Mouse (Mus musculus): Measurements from ENCODE around the gene Tspan15. TPM values are rescaled to one million over a fixed set of nuclear protein-coding genes. Genes with fewer than 3 reads are reported as not detected.

Tspan15 gene
- total and polyA plus RNA-seq, 2 experiments: 4.1 to 8.6 TPM

GRCm38 (mm10) chr10:62247815-62248214 lies 16.8 kb upstream of the Tspan15 start:
- no peak overlapping the region for H3K4me3 ChIP-seq (ENCODE audit: insufficient read depth, low read depth, low read length)
- no peaks in the 10 kb centered on the region for H3K36me3 ChIP-seq (ENCODE audit: control insufficient read depth, insufficient read depth, low read length)
- no peak for DNase-seq (ENCODE audit: extremely low read depth, low read depth, low spot score)
- H3K4me1 ChIP-seq (ENCODE audit: control insufficient read depth, insufficient read depth, low read length): no peaks in the 10 kb centered on the region
- no peaks in the 10 kb centered on the region for H3K79me2 ChIP-seq (ENCODE audit: control insufficient read depth, insufficient read depth, low read length)
- no peak overlapping the region for H3K9ac ChIP-seq (ENCODE audit: low read depth, low read length)
- WGBS: 17% methylated on average over 8 of the region's 8 CpGs
- no peak overlapping the region for H3K27ac ChIP-seq (replicated peaks; ENCODE audit: insufficient read depth, low read depth, low read length)
- TF ChIP-seq CTCF (IDR thresholded peaks at IDR 0.05; ENCODE audit: low read depth, low read length): no peak
- H3K27me3 ChIP-seq (ENCODE audit: control insufficient read depth, insufficient read depth, low read length): 0 out of 2 replicates have a peak, but pooled peaks cover under 1% of the 10 kb centered on the region

GRCm38 (mm10) chr10:62247156-62247555 lies 16.1 kb upstream of the Tspan15 start:
- 70% methylated on average over 3 of the region's 3 CpGs for WGBS
- no peak for TF ChIP-seq POLR2A (IDR thresholded peaks at IDR 0.05; ENCODE audit: extremely low read depth, insufficient read depth, low read length)
- TF ChIP-seq CTCF (IDR thresholded peaks at IDR 0.05; ENCODE audit: low read depth, low read length): no peak
- 0 out of 2 replicates have a peak, but pooled peaks cover 2% of the 10 kb centered on the region for H3K27me3 ChIP-seq (ENCODE audit: control insufficient read depth, insufficient read depth, low read length)

GRCm38 (mm10) chr10:62244067-62244466 lies 13.0 kb upstream of the Tspan15 start:
- H3K4me3 ChIP-seq (ENCODE audit: insufficient read depth, low read depth, low read length): no peak overlapping the region
- no peak overlapping the region for H3K9ac ChIP-seq (ENCODE audit: low read depth, low read length)
- H3K4me1 ChIP-seq (ENCODE audit: control insufficient read depth, insufficient read depth, low read length): no peaks in the 10 kb centered on the region
- no peak overlapping the region for H3K27ac ChIP-seq (replicated peaks; ENCODE audit: insufficient read depth, low read depth, low read length)
- no peaks in the 10 kb centered on the region for H3K36me3 ChIP-seq (ENCODE audit: control insufficient read depth, insufficient read depth, low read length)
- H3K27me3 ChIP-seq (ENCODE audit: control insufficient read depth, insufficient read depth, low read length): 0 out of 2 replicates have a peak, but pooled peaks cover 2% of the 10 kb centered on the region
- 89% methylated on average over 9 of the region's 9 CpGs for WGBS
- no peak for TF ChIP-seq CTCF (IDR thresholded peaks at IDR 0.05; ENCODE audit: low read depth, low read length)
- TF ChIP-seq POLR2A (IDR thresholded peaks at IDR 0.05; ENCODE audit: extremely low read depth, insufficient read depth, low read length): no peak
- DNase-seq (ENCODE audit: extremely low read depth, low read depth, low spot score): no peak
- no peaks in the 10 kb centered on the region for H3K79me2 ChIP-seq (ENCODE audit: control insufficient read depth, insufficient read depth, low read length)

More at GRCm38 (mm10) chr10:62247156-62247555, 16.1 kb upstream of the Tspan15 start:
- Histone ChIP-seq H3K79me2 (ENCODE audit: control insufficient read depth, insufficient read depth, low read length) (no peaks in the 10 kb centered on the region), H3K9ac (ENCODE audit: low read depth, low read length) (no peak overlapping the region), H3K4me1 (ENCODE audit: control insufficient read depth, insufficient read depth, low read length) (no peaks in the 10 kb centered on the region), H3K36me3 (ENCODE audit: control insufficient read depth, insufficient read depth, low read length) (no peaks in the 10 kb centered on the region), H3K27ac (replicated peaks; ENCODE audit: insufficient read depth, low read depth, low read length) (no peak overlapping the region), H3K4me3 (ENCODE audit: insufficient read depth, low read depth, low read length) (no peak overlapping the region)
- no peak for DNase-seq (ENCODE audit: extremely low read depth, low read depth, low spot score)

- WGBS: 43% methylated on average over 13 of the region's 13 CpGs
- 0 out of 2 replicates have a peak, but pooled peaks cover 2% of the 10 kb centered on the region for H3K27me3 ChIP-seq (ENCODE audit: control insufficient read depth, insufficient read depth, low read length)
- no peak overlapping the region for H3K27ac ChIP-seq (replicated peaks; ENCODE audit: insufficient read depth, low read depth, low read length)
- TF ChIP-seq POLR2A (IDR thresholded peaks at IDR 0.05; ENCODE audit: extremely low read depth, insufficient read depth, low read length): no peak
- 0 out of 2 replicates have a peak, but pooled peaks have one; percentile 27 for TF ChIP-seq CTCF (IDR thresholded peaks at IDR 0.05; ENCODE audit: low read depth, low read length)
- H3K79me2 ChIP-seq (ENCODE audit: control insufficient read depth, insufficient read depth, low read length): no peaks in the 10 kb centered on the region
- no peak overlapping the region for H3K4me3 ChIP-seq (ENCODE audit: insufficient read depth, low read depth, low read length)
- no peak for DNase-seq (ENCODE audit: extremely low read depth, low read depth, low spot score)
- H3K9ac ChIP-seq (ENCODE audit: low read depth, low read length): no peak overlapping the region
- no peaks in the 10 kb centered on the region for H3K36me3 ChIP-seq (ENCODE audit: control insufficient read depth, insufficient read depth, low read length)
- no peaks in the 10 kb centered on the region for H3K4me1 ChIP-seq (ENCODE audit: control insufficient read depth, insufficient read depth, low read length)
Observed at GRCm38 (mm10) chr10:62242896-62243295, 11.8 kb upstream of the Tspan15 start.

GRCm38 (mm10) chr10:62242358-62242757 lies 11.3 kb upstream of the Tspan15 start:
- Histone ChIP-seq H3K9ac (ENCODE audit: low read depth, low read length) (no peak overlapping the region), H3K79me2 (ENCODE audit: control insufficient read depth, insufficient read depth, low read length) (no peaks in the 10 kb centered on the region), H3K4me3 (ENCODE audit: insufficient read depth, low read depth, low read length) (no peak overlapping the region), H3K27me3 (ENCODE audit: control insufficient read depth, insufficient read depth, low read length) (0 out of 2 replicates have a peak, but pooled peaks cover 2% of the 10 kb centered on the region), H3K27ac (replicated peaks; ENCODE audit: insufficient read depth, low read depth, low read length) (no peak overlapping the region), H3K36me3 (ENCODE audit: control insufficient read depth, insufficient read depth, low read length) (no peaks in the 10 kb centered on the region), H3K4me1 (ENCODE audit: control insufficient read depth, insufficient read depth, low read length) (no peaks in the 10 kb centered on the region)
- 78% methylated on average over 10 of the region's 10 CpGs for WGBS
- no peak for DNase-seq (ENCODE audit: extremely low read depth, low read depth, low spot score)
- TF ChIP-seq CTCF (IDR thresholded peaks at IDR 0.05; ENCODE audit: low read depth, low read length): no peak
- TF ChIP-seq POLR2A (IDR thresholded peaks at IDR 0.05; ENCODE audit: extremely low read depth, insufficient read depth, low read length): no peak

GRCm38 (mm10) chr10:62239270-62239669 lies 8.2 kb upstream of the Tspan15 start:
- H3K27ac ChIP-seq (replicated peaks; ENCODE audit: insufficient read depth, low read depth, low read length): no peak overlapping the region
- H3K4me3 ChIP-seq (ENCODE audit: insufficient read depth, low read depth, low read length): no peak overlapping the region
- no peaks in the 10 kb centered on the region for H3K79me2 ChIP-seq (ENCODE audit: control insufficient read depth, insufficient read depth, low read length)
- TF ChIP-seq CTCF (IDR thresholded peaks at IDR 0.05; ENCODE audit: low read depth, low read length) (no peak), POLR2A (IDR thresholded peaks at IDR 0.05; ENCODE audit: extremely low read depth, insufficient read depth, low read length) (no peak)
- H3K27me3 ChIP-seq (ENCODE audit: control insufficient read depth, insufficient read depth, low read length): 0 out of 2 replicates have a peak, but pooled peaks cover 2% of the 10 kb centered on the region
- H3K4me1 ChIP-seq (ENCODE audit: control insufficient read depth, insufficient read depth, low read length): no peaks in the 10 kb centered on the region
- no peaks in the 10 kb centered on the region for H3K36me3 ChIP-seq (ENCODE audit: control insufficient read depth, insufficient read depth, low read length)
- DNase-seq (ENCODE audit: extremely low read depth, low read depth, low spot score): no peak
- H3K9ac ChIP-seq (ENCODE audit: low read depth, low read length): no peak overlapping the region
- 71% methylated on average over 6 of the region's 6 CpGs for WGBS
